Mouse (Mus musculus) lung, adult 18-20 months (tissue): ENCODE data around the gene Fto.

Experiments
- DNase-seq, 2 experiments: peaks; one replicate each; pipeline ENCODE4 v3.0.0; 2022; ENCODE audit warnings: mixed read lengths in 2 of 2

Fto gene

GRCm38 (mm10) chr8:91460965-91461364 lies 147.6 kb downstream of the Fto start:
- no peak for DNase-seq

- DNase-seq: no peak
Observed at GRCm38 (mm10) chr8:91463757-91464156, 150.4 kb downstream of the Fto start.

GRCm38 (mm10) chr8:91467463-91467862 lies 154.1 kb downstream of the Fto start:
- no peak for DNase-seq

- DNase-seq: no peak
Observed at GRCm38 (mm10) chr8:91467881-91468534, 154.7 kb downstream of the Fto start.

GRCm38 (mm10) chr8:91469441-91469840 lies 156.1 kb downstream of the Fto start:
- no peak for DNase-seq

- DNase-seq: no peak
Observed at GRCm38 (mm10) chr8:91474731-91475279, 161.5 kb downstream of the Fto start.

GRCm38 (mm10) chr8:91476988-91477387 lies 163.7 kb downstream of the Fto start:
- DNase-seq: no peak

GRCm38 (mm10) chr8:91477471-91477870 lies 164.1 kb downstream of the Fto start:
- no peak for DNase-seq

- no peak for DNase-seq
Observed at GRCm38 (mm10) chr8:91482511-91482910, 169.2 kb downstream of the Fto start.

- peak; percentile 71 to 77 for DNase-seq
Observed at GRCm38 (mm10) chr8:91486394-91486793, 173.1 kb downstream of the Fto start.

- no peak for DNase-seq
Observed at GRCm38 (mm10) chr8:91487456-91487855, 174.1 kb downstream of the Fto start.

- peak; percentile 72 to 79 for DNase-seq
Observed at GRCm38 (mm10) chr8:91488086-91488783, 174.9 kb downstream of the Fto start.

GRCm38 (mm10) chr8:91488784-91489450 lies 175.6 kb downstream of the Fto start:
- no peak for DNase-seq

- DNase-seq: no peak
Observed at GRCm38 (mm10) chr8:91490065-91490464, 176.7 kb downstream of the Fto start.

- DNase-seq: peak in 1 of 2 experiments; percentile 11
Observed at GRCm38 (mm10) chr8:91493373-91493772, 180.0 kb downstream of the Fto start.

GRCm38 (mm10) chr8:91494501-91495259 lies 181.4 kb downstream of the Fto start:
- peak; percentile 40 to 60 for DNase-seq

GRCm38 (mm10) chr8:91495260-91495601 lies 181.9 kb downstream of the Fto start:
- peak; percentile 40 to 46 for DNase-seq

GRCm38 (mm10) chr8:91496000-91496399 lies 182.7 kb downstream of the Fto start:
- no peak for DNase-seq

GRCm38 (mm10) chr8:91496936-91497335 lies 183.6 kb downstream of the Fto start:
- no peak for DNase-seq

- DNase-seq: no peak
Observed at GRCm38 (mm10) chr8:91498611-91499010, 185.3 kb downstream of the Fto start.

GRCm38 (mm10) chr8:91499303-91499702 lies 186.0 kb downstream of the Fto start:
- DNase-seq: no peak

- DNase-seq: no peak
Observed at GRCm38 (mm10) chr8:91501960-91502600, 188.8 kb downstream of the Fto start.
